Mouse (Mus musculus): ENCODE results near the gene Tln2. TPM values are rescaled to one million over a fixed set of nuclear protein-coding genes. Genes with fewer than 3 reads are reported as not detected.
A peak's percentile ranks its signal among the peaks of the same experiment; 100 is the strongest.

Gene Tln2
- 0.27 and 0.73 TPM in 2 replicates for total RNA-seq (2015)
- 0.64 and 0.75 TPM in 2 replicates for total RNA-seq (2017)

GRCm38 (mm10) chr9:67559603-67560002 lies at the start of gene Tln2:
Gene Tln2, minus strand, starts transcription at chr9:67559703.
- no peak for ATAC-seq (replicated peaks; ENCODE audit: poor library complexity)

DNA sequence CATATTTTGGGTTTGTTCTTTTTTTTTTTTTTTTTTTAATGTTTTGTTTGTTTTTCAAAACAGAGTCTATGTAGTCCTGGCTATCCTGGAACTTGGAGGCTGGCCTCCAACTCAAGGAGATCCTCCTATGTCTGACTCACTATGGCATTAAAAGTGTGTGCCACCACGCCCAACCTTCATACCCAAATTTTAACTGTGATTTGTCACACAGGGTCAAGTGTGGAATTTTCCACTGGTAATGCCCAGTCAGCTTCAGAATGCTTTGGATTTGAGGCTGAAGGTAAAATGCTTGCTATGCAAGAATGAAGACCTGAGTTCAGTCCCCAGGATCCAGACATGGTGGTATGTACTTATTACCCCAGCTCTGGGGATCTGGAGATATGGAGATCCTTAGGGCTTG lies 49.7 kb upstream of the Tln2 start:
- no peak for ATAC-seq (replicated peaks; ENCODE audit: poor library complexity)

DNA sequence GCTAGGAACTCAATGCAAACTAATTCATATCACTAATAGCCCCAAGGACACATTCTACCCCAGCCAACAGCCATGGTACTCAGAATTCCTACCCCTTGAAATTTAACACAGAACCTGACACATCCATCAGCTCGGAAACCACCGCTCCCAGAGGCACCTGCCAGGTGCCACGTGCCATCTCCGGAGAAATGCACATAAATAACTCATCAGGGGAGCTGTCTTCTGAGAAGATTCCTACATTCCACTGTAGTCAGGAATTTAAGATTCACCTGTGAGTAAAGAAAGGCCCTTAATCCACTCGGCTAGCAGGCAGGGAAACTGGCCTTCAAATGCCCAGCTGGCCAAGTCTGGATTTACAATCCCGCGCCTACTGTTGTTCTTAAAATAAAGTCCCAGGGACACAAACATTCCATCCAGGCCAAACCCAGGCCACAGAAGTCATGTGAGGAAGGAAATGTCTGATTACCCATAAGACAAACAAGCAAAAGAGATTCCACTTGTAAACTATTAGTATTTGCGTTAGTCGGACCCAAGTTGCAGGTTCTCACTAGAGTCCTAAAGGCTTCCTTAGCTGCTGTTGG lies 48.4 kb upstream of the Tln2 start:
- no peak for ATAC-seq (replicated peaks; ENCODE audit: poor library complexity)

DNA sequence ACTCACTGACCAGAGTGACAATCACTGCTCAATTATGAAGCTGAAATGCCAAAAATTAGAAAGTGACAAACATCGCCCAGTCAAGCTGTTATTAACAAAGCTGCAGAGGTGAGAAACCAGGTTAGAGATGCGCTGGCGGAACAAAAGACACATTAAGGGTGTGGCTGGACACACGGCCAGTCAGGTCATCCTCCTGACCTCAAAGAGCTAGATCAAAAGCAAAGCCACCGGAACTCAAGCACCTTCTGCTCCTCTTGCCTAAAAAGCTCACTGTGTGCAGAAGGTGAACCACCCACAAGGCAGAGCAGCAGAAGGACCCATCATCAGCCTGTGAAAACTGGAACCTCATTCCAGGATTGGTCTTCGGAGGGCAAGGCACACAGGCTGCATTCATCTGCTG lies 47.8 kb upstream of the Tln2 start:
- no peak for ATAC-seq (replicated peaks; ENCODE audit: poor library complexity)

GRCm38 (mm10) chr9:67605867-67606435 lies 46.4 kb upstream of the Tln2 start:
- no peak for ATAC-seq (replicated peaks; ENCODE audit: poor library complexity)

DNA sequence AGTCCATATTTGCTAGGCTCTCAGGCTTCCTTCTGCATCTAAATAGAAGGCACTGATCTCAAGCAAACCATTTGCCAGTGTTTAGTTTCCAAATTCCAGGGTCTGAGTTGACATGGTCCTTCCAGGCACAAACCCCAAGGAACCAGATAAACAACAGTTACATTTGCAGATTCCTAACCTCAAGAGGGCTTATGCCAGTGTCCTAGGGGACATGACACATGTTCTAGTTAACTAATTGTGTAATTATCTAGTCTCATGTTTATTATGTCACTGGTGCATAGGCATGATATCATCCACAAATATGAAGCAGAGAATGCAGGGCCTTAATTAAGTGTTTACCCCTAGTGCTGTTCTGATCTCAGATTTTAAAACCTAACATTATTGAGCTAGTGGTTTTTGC lies 45.4 kb upstream of the Tln2 start:
- ATAC-seq (replicated peaks; ENCODE audit: poor library complexity) = no peak

- no peak for ATAC-seq (replicated peaks; ENCODE audit: poor library complexity)
Observed at GRCm38 (mm10) chr9:67602347-67602746, 42.8 kb upstream of the Tln2 start.

DNA sequence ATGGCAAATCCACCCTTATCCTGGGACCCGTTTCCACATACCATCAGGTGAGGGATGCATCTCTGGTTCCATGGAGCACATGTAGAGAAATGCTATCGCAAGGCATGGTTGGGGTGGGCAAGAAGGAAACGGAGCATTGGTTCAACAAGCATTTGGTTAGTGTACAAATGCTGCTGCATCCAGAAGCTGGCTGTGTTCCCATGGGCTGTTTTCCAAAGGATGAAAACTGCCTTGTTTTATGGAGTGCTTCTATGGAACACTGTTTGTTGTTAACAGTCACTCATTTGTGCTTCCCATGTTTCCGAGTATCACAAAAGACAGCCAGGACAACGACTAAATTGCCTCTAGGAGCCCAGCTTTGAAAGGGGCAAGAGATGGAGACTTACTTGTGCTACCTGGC lies 35.7 kb upstream of the Tln2 start:
- no peak for ATAC-seq (replicated peaks; ENCODE audit: poor library complexity)

DNA sequence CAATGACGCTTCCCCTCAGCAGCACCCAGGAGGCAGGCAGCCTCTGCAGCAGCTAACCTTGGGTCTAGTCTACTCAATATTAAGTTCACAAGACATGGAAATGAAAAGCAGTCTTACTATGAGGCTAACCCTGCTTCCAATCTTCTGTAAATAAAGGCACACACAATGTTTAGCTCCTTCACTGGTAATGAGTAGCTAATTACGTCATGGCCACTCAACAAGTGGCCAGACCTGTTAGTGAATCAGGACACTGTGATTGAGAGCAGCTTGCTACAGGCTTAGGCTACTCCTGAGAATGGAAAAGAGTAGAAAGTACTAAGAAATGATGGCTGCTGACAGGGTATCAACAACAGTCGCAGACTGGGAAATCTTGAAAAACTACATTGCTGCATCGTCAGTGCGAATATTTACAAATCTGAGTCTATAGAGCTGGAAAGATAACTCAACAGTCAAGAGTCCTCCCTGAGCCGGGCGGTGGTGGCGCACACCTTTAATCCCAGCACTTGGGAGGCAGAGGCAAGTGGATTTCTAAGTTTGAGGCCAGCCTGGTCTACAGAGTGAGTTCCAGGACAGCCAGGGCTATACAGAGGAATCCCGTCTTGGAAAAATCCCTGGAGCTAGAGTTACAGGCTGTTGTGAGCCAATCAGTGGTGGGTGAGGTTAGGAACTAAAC lies 34.1 kb upstream of the Tln2 start:
- no peak for ATAC-seq (replicated peaks; ENCODE audit: poor library complexity)

DNA sequence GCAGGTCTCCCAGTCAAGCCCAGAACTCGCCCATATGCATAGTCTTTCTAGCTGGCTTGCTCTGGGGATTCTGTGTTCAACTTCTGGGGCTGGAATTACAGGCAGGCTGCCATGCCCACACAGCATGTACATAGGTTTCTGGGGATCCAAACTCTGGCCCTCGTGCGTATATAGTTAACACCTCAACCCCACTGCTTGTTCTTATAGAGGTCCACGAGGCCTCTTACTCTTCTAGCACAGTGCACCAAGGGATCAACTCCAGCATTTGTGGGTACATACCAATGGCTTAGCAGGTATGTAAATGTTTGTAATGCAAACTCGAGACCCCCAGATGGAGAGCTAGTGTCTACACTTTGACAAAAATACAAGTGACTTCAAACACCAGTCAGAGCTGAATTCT lies 33.2 kb upstream of the Tln2 start:
- no peak for ATAC-seq (replicated peaks; ENCODE audit: poor library complexity)

- no peak for ATAC-seq (replicated peaks; ENCODE audit: poor library complexity)
Observed at GRCm38 (mm10) chr9:67587111-67587510, 27.6 kb upstream of the Tln2 start.

DNA sequence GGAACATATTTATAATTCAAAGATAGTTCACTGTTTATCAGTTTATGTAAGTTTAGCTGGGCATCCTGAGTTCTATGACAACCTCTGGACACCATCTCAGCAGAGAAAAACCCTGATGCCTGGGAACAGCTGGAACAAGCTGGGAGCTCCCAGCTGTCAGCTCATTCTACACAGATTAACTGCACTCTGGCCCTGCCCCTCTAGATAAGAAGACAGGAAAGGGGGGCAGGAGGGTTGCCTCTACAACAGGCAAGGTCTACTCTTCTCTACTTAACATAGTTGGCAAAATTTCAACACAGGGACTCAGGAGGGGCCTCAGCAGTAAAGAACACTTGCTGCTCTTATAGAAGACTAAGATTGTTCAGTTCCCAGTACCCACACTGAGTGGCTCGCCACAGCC lies 27.0 kb upstream of the Tln2 start:
- no peak for ATAC-seq (replicated peaks; ENCODE audit: poor library complexity)

DNA sequence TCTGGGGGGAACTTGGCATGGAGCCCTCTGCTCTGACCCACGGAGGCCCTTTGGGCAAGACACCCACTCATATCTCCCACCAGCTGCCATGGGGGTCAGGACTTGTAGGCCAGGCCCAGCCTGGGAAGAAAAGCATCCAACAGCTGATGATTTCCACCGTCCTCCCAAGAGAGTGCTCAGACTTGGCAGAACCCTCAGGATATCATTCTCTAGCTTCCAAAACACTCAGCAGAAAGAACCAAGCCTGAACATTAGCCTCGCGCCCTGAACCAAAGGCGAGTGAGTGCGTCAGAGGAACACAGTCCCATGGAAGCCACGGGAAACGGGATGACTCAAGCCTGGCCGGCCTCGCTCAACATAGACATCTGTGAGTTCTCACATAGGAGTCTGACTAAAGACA lies 25.4 kb upstream of the Tln2 start:
- ATAC-seq (replicated peaks; ENCODE audit: poor library complexity) = no peak

GRCm38 (mm10) chr9:67581581-67582280 lies 22.2 kb upstream of the Tln2 start:
- ATAC-seq (replicated peaks; ENCODE audit: poor library complexity) = no peak

DNA sequence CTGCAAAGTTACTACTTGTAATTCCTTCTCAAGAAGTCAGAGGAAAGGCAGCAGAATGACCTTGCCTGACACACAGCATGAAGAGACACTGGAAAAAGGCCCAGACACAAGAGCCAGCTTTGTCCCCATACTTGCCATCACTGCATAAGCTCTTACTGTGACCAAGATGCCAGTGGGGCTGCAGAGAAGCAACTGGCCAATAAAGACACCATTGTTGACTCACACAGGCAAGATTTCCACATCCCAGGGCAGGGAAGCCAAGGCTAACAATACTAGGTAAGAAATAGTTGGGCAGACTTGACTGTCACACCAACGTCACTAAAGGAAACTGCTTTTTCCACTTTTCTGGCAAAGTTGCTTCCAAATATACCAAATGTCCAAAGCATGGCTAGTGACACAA lies 20.0 kb upstream of the Tln2 start:
- no peak for ATAC-seq (replicated peaks; ENCODE audit: poor library complexity)

GRCm38 (mm10) chr9:67574721-67575248 lies 15.3 kb upstream of the Tln2 start:
- ATAC-seq (replicated peaks; ENCODE audit: poor library complexity) = no peak

DNA sequence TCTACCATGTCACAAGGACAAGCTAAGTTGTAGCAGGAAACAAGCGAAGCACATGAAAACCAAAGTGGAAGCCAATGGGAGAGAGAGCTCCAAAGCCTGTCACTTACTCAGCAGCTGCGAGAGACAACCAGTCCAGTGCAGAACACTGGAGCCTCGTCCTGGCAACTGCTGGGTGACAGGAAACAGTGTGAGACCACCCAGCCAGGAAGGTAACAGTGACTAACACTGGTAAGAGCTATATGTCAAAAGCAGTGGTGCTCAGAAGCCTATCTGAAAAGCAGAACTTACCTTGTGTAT lies 14.1 kb upstream of the Tln2 start:
- no peak for ATAC-seq (replicated peaks; ENCODE audit: poor library complexity)

GRCm38 (mm10) chr9:67572790-67573682 lies 13.5 kb upstream of the Tln2 start:
- ATAC-seq (replicated peaks; ENCODE audit: poor library complexity) = no peak

GRCm38 (mm10) chr9:67565801-67566258 lies 6.3 kb upstream of the Tln2 start:
- ATAC-seq (replicated peaks; ENCODE audit: poor library complexity) = no peak

- ATAC-seq (replicated peaks; ENCODE audit: poor library complexity) = 0 out of 2 replicates have a peak, but pooled peaks have one; percentile 9
Observed at GRCm38 (mm10) chr9:67549811-67550501, 9.5 kb downstream of the Tln2 start.
